Mouse (Mus musculus) cerebellum, adult 2 months (tissue): ENCODE data around the gene Krtcap3.

Source experiments
- CTCF ChIP-seq: fragments of 200-500 bp; IDR thresholded peaks from 2 replicates; pipeline ENCODE4 v1.5.1; 2011; ENCODE audit warnings: low read depth, mild to moderate bottlenecking, control low read depth, low read length, moderate library complexity, borderline replicate concordance; ENCODE audit not compliant: insufficient read depth
- POLR2A ChIP-seq: fragments of 200-500 bp; IDR thresholded peaks from 2 replicates; pipeline ENCODE4 v1.6.1; 2011; ENCODE audit warnings: low read length, control low read depth, borderline replicate concordance; ENCODE audit not compliant: insufficient read depth

DNA sequence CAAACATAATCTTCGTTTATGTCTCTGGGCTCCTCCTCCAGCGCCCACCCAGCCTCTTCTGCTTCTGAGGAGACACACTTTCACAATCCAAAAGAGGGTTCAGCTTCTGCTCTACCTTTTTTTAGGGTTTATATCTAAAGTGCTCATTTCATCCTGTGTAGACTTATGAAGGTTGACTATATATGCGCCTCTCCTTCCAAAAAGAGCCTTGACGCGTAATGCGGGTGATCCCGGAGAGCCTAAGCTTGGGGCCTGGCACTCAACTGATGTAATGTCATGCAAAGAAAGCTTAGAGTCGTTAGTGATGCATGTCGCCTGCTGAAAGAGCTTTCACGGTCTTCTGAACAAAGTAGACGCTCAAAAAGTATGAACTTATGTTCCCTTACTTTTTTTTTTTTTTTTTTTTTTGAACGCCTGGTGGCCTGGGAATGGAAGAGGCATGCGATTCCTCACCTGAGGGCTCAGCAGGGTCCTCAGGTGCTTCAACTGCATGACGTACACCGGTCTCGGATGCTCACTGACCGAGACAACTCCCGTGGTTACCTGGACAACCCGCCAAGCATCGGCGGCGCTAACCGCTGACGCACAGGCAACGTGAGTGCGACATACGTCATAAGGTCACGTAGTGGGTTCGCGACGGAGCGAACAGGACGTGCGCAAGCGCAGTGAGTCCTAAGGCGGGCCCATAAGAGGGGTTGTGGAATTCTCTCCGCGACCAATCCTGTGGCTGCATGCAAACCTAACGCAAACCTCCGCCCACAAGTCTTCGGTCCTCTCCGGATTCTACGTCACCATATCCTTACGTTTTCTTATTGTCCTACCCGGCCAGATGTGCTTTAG, 39.2 kb downstream of the Krtcap3 start, which contains the start of gene Ift172:
- TF ChIP-seq CTCF (no peak), POLR2A (peak; percentile 72; the same call in 1 of the 2 replicates)
